Mouse (Mus musculus): ENCODE results near the gene Lhfpl4. TPM values are rescaled to one million over a fixed set of nuclear protein-coding genes. Genes with fewer than 3 reads are reported as not detected.

Gene Lhfpl4
- total RNA-seq, 1 experiment = 5.2 TPM

DNA sequence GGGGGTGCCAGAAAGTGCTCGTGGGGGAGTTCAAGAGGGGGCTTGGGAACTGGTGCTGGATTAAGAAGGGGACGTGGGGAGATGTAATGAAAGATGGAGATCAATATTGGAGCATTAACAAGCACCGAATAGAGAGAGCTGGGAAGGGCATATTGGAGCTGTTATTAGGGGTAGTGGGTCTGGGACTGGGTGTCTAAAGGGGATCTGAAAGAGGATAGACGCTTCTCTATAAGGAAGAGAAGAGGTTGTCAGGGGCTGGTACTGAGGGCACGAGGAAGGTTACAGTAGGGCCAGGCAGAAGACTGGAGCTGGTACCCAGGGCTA, 705 bp downstream of the Lhfpl4 start:
- Histone ChIP-seq H3K27ac (ENCODE audit: insufficient read depth, low read depth, low read length, poor library complexity, severe bottlenecking) (no peak overlapping the region), H3K36me3 (ENCODE audit: control insufficient read depth, insufficient read depth, low read length, poor library complexity, severe bottlenecking) (no peaks in the 10 kb centered on the region), H3K4me1 (ENCODE audit: control insufficient read depth in 2 of 2, insufficient read depth in 2 of 2, low read length in 2 of 2, poor library complexity in 1 of 2) (peaks cover 1 to 4% of the 10 kb centered on the region in 2 experiments; a peak in 2 of 4 replicates), H3K4me3 (ENCODE audit: insufficient read depth in 1 of 2, low read depth in 1 of 2, low read length in 2 of 2, poor library complexity in 1 of 2, severe bottlenecking in 1 of 2) (peak overlapping the region; percentile 84 to 86; a peak in 3 of 4 replicates), H3K9ac (ENCODE audit: insufficient read depth, low read depth, low read length, poor library complexity, severe bottlenecking) (no peak overlapping the region), H3K9me3 (ENCODE audit: control insufficient read depth, insufficient read depth, low read depth, low read length) (no peaks in the 10 kb centered on the region)
- in situ Hi-C loops (cut with MboI; ENCODE audit: low sequenced_read_pairs in 2 of 2, unreplicated experiment in 2 of 2) = no loop called here
- DNase-seq (ENCODE audit: low read depth, low spot score) = no peak
- TF ChIP-seq ZC3H11A (IDR thresholded peaks at IDR 0.05; ENCODE audit: borderline replicate concordance, low read depth, low read length) (no peak), MAFK (IDR thresholded peaks at IDR 0.05; ENCODE audit: insufficient read depth, low read depth, low read length) (no peak), CHD2 (IDR thresholded peaks at IDR 0.05; ENCODE audit: low read depth, low read length) (no peak), ZNF384 (IDR thresholded peaks at IDR 0.05; ENCODE audit: low read depth, low read length) (no peak)

- Histone ChIP-seq H3K9me3 (ENCODE audit: control insufficient read depth, insufficient read depth, low read depth, low read length) (no peaks in the 10 kb centered on the region), H3K27ac (ENCODE audit: insufficient read depth, low read depth, low read length, poor library complexity, severe bottlenecking) (no peak overlapping the region), H3K4me3 (ENCODE audit: insufficient read depth in 1 of 2, low read depth in 1 of 2, low read length in 2 of 2, poor library complexity in 1 of 2, severe bottlenecking in 1 of 2) (peak overlapping the region; percentile 48 to 84; a peak in 2 of 4 replicates), H3K36me3 (ENCODE audit: control insufficient read depth, insufficient read depth, low read length, poor library complexity, severe bottlenecking) (no peaks in the 10 kb centered on the region), H3K9ac (ENCODE audit: insufficient read depth, low read depth, low read length, poor library complexity, severe bottlenecking) (no peak overlapping the region), H3K4me1 (ENCODE audit: control insufficient read depth in 2 of 2, insufficient read depth in 2 of 2, low read length in 2 of 2, poor library complexity in 1 of 2) (peaks cover 1 to 4% of the 10 kb centered on the region in 2 experiments; a peak in 2 of 4 replicates)
- DNase-seq (ENCODE audit: low read depth, low spot score) = peak; percentile 52
- in situ Hi-C loops (cut with MboI; ENCODE audit: low sequenced_read_pairs in 2 of 2, unreplicated experiment in 2 of 2) = no loop called here
- TF ChIP-seq ZNF384 (IDR thresholded peaks at IDR 0.05; ENCODE audit: low read depth, low read length) (no peak), MAFK (IDR thresholded peaks at IDR 0.05; ENCODE audit: insufficient read depth, low read depth, low read length) (no peak), CHD2 (IDR thresholded peaks at IDR 0.05; ENCODE audit: low read depth, low read length) (0 out of 2 replicates have a peak, but pooled peaks have one; percentile 21)
Observed at GRCm38 (mm10) chr6:113193765-113194460, 1.3 kb downstream of the Lhfpl4 start.

- H3K9me3 ChIP-seq (ENCODE audit: control insufficient read depth, insufficient read depth, low read depth, low read length) = no peaks in the 10 kb centered on the region
- in situ Hi-C loops (cut with MboI; ENCODE audit: low sequenced_read_pairs in 2 of 2, unreplicated experiment in 2 of 2) = no loop called here
- no peaks in the 10 kb centered on the region for H3K36me3 ChIP-seq (ENCODE audit: control insufficient read depth, insufficient read depth, low read length, poor library complexity, severe bottlenecking)
- DNase-seq (ENCODE audit: low read depth, low spot score) = no peak
- no peak for TF ChIP-seq MAFK (IDR thresholded peaks at IDR 0.05; ENCODE audit: insufficient read depth, low read depth, low read length)
- no peak for TF ChIP-seq HCFC1 (IDR thresholded peaks at IDR 0.05; ENCODE audit: borderline replicate concordance, insufficient read depth, low read length)
- TF ChIP-seq CHD2 (IDR thresholded peaks at IDR 0.05; ENCODE audit: low read depth, low read length) = no peak
- TF ChIP-seq ZNF384 (IDR thresholded peaks at IDR 0.05; ENCODE audit: low read depth, low read length) = no peak
- no peak for TF ChIP-seq ZC3H11A (IDR thresholded peaks at IDR 0.05; ENCODE audit: borderline replicate concordance, low read depth, low read length)
- 0 out of 4 replicates have a peak overlapping the region, but pooled peaks of 1 of the 2 experiments have one; percentile 34 for H3K4me3 ChIP-seq (ENCODE audit: insufficient read depth in 1 of 2, low read depth in 1 of 2, low read length in 2 of 2, poor library complexity in 1 of 2, severe bottlenecking in 1 of 2)
- no peak overlapping the region for H3K27ac ChIP-seq (ENCODE audit: insufficient read depth, low read depth, low read length, poor library complexity, severe bottlenecking)
- no peaks in the 10 kb centered on the region for H3K4me1 ChIP-seq (ENCODE audit: control insufficient read depth in 2 of 2, insufficient read depth in 2 of 2, low read length in 2 of 2, poor library complexity in 1 of 2)
- no peak overlapping the region for H3K9ac ChIP-seq (ENCODE audit: insufficient read depth, low read depth, low read length, poor library complexity, severe bottlenecking)
Observed at GRCm38 (mm10) chr6:113184866-113185525, 10.2 kb downstream of the Lhfpl4 start.

DNA sequence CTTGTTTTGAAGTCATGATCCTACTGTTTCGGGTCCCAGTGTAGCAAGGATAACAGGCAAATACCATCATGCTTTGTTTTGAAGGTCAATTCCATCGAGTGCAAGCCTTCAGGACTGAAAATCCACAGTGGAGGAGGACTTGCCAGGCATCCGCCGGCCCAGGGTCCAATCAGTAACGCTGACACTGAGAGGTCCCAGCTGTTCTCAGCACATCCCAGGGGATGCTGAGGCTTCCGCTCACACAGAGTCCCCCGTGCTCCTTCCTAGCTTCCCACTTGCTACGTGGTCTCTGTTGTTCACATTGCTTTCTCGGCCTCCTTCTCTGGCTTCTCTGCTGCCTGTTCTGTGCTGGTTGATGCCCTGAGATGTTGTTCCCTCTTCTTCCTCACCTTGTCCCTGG, 11.0 kb downstream of the Lhfpl4 start:
- Histone ChIP-seq H3K4me3 (ENCODE audit: insufficient read depth in 1 of 2, low read depth in 1 of 2, low read length in 2 of 2, poor library complexity in 1 of 2, severe bottlenecking in 1 of 2) (no peak overlapping the region), H3K27ac (ENCODE audit: insufficient read depth, low read depth, low read length, poor library complexity, severe bottlenecking) (no peak overlapping the region), H3K9ac (ENCODE audit: insufficient read depth, low read depth, low read length, poor library complexity, severe bottlenecking) (no peak overlapping the region), H3K9me3 (ENCODE audit: control insufficient read depth, insufficient read depth, low read depth, low read length) (no peaks in the 10 kb centered on the region), H3K36me3 (ENCODE audit: control insufficient read depth, insufficient read depth, low read length, poor library complexity, severe bottlenecking) (no peaks in the 10 kb centered on the region), H3K4me1 (ENCODE audit: control insufficient read depth in 2 of 2, insufficient read depth in 2 of 2, low read length in 2 of 2, poor library complexity in 1 of 2) (no peaks in the 10 kb centered on the region)
- TF ChIP-seq ZC3H11A (IDR thresholded peaks at IDR 0.05; ENCODE audit: borderline replicate concordance, low read depth, low read length) = no peak
- TF ChIP-seq ZNF384 (IDR thresholded peaks at IDR 0.05; ENCODE audit: low read depth, low read length) = no peak
- in situ Hi-C loops (cut with MboI; ENCODE audit: low sequenced_read_pairs in 2 of 2, unreplicated experiment in 2 of 2) = no loop called here
- DNase-seq (ENCODE audit: low read depth, low spot score) = no peak

Data from ES-E14 (cell line).